ENCODE assay signal across 9 mouse cellular contexts in genomic region chr3:96556651-96557635, GRCm38 (mm10). TPM values are rescaled to one million over a fixed set of nuclear protein-coding genes. Genes with fewer than 3 reads are reported as not detected.
DNase-seq lines count a peak whose midpoint lies in the region; ATAC-seq and TF ChIP-seq lines count a peak whose summit lies in the region.
"Had no signal": no experiment of that assay in that cellular context is flagged by ENCODE, and none has a peak within 500 bp of the region (broad histone marks: within the 10 kb centered on the region; RNA-seq: fewer than 3 reads in every experiment).

No protein-coding gene starts in this region.

- WGBS in forebrain, embryonic 14.5 days, result 9% methylated on average over 22 of the region's 22 CpGs
- WGBS in midbrain, embryonic 12.5 days, result 14% methylated on average over 22 of the region's 22 CpGs

- 0 out of 2 replicates have a peak, but pooled peaks have one; percentile 0 for ATAC-seq in forebrain, embryonic 14.5 days
- ATAC-seq in midbrain, embryonic 12.5 days (ENCODE audit: low FRiP score, low read depth), result no peak

- H3K4me3 ChIP-seq in C2C12 (ENCODE audit: insufficient read depth, poor library complexity, severe bottlenecking) (peak overlapping the region; percentile 36), MEL (ENCODE audit: control insufficient read depth in 1 of 2, insufficient read depth in 1 of 2, low read depth in 2 of 2, low read length in 2 of 2) (peak overlapping the region; percentile 34 to 68)
- H3K4me3 ChIP-seq in forebrain, embryonic 14.5 days (ENCODE audit: low read depth, low read length), result peak overlapping the region; percentile 66
- H3K4me3 ChIP-seq in midbrain, embryonic 12.5 days, result peak overlapping the region; percentile 75

- no peaks in the 10 kb centered on the region for H3K9me3 ChIP-seq in MEL (replicated peaks; ENCODE audit: insufficient read depth, low read length)
- H3K9me3 ChIP-seq in forebrain, embryonic 14.5 days (replicated peaks; ENCODE audit: control insufficient read depth, low read length), result no peaks in the 10 kb centered on the region
- no peaks in the 10 kb centered on the region for H3K9me3 ChIP-seq in midbrain, embryonic 12.5 days

- H3K4me1 ChIP-seq in MEL (ENCODE audit: control insufficient read depth in 1 of 2, insufficient read depth in 2 of 2, low read length in 2 of 2), result peaks cover 17 to 39% of the 10 kb centered on the region in 2 experiments
- H3K4me1 ChIP-seq in forebrain, embryonic 14.5 days (ENCODE audit: control insufficient read depth, insufficient read depth, low read length), result peaks cover 40% of the 10 kb centered on the region
- H3K4me1 ChIP-seq in midbrain, embryonic 12.5 days, result peaks cover 51% of the 10 kb centered on the region

- H3K79me3 ChIP-seq in C2C12 (ENCODE audit: low read depth), result no peaks in the 10 kb centered on the region

- no peaks in the 10 kb centered on the region for H3K36me3 ChIP-seq in C2C12 (ENCODE audit: control insufficient read depth, insufficient read depth)
- H3K36me3 ChIP-seq in MEL (ENCODE audit: control insufficient read depth in 1 of 2, insufficient read depth in 2 of 2, low read length in 2 of 2), result peaks cover 11 to 44% of the 10 kb centered on the region in 2 experiments
- H3K36me3 ChIP-seq in forebrain, embryonic 14.5 days (ENCODE audit: control insufficient read depth, insufficient read depth, low read length), result peaks cover 22% of the 10 kb centered on the region
- H3K36me3 ChIP-seq in midbrain, embryonic 12.5 days, result peaks cover 23% of the 10 kb centered on the region

- TF ChIP-seq POLR2A in MEL (IDR thresholded peaks at IDR 0.05; ENCODE audit: control insufficient read depth in 1 of 2, insufficient read depth in 1 of 2, low read depth in 1 of 2, low read length in 2 of 2, poor library complexity in 1 of 2), result no peak

- peak overlapping the region; percentile 34 for H3ac ChIP-seq in C2C12 (ENCODE audit: control insufficient read depth, insufficient read length, low read depth)

- peak; percentile 92 for DNase-seq in MEL (ENCODE audit: low read depth, low spot score)
- no peak for DNase-seq in forebrain, embryonic 14.5 days (ENCODE audit: low spot score)
- peak; percentile 18 for DNase-seq in kidney, adult 18-20 months
- peak; percentile 67 for DNase-seq in thymus, postnatal 25 days
- no peak for DNase-seq in urinary bladder, adult 18-20 months (ENCODE audit: low spot score in 2 of 2)
- DNase-seq in layer of hippocampus, adult 11-12 months (ENCODE audit: low spot score), result no peak

- TF ChIP-seq EP300 in MEL (IDR thresholded peaks at IDR 0.05; ENCODE audit: low read depth in 1 of 2, low read length in 2 of 2), result no peak

- H3K4me2 ChIP-seq in forebrain, embryonic 14.5 days (ENCODE audit: low read length), result peak overlapping the region; percentile 80
- H3K4me2 ChIP-seq in midbrain, embryonic 12.5 days (replicated peaks), result peak overlapping the region; percentile 83

- H3K9ac ChIP-seq in MEL (ENCODE audit: control insufficient read depth, low read depth, low read length, poor library complexity, severe bottlenecking), result peak overlapping the region; percentile 86
- peak overlapping the region; percentile 69 for H3K9ac ChIP-seq in forebrain, embryonic 14.5 days (ENCODE audit: low read length)
- peak overlapping the region; percentile 57 for H3K9ac ChIP-seq in midbrain, embryonic 12.5 days (replicated peaks)

- no peak for TF ChIP-seq RAD21 in MEL (IDR thresholded peaks at IDR 0.05; ENCODE audit: low read depth, low read length)

- H3K27me3 ChIP-seq in C2C12 (ENCODE audit: control insufficient read depth, insufficient read depth, insufficient read length) (no peaks in the 10 kb centered on the region), MEL (ENCODE audit: control insufficient read depth in 1 of 2, insufficient read depth in 2 of 2, low read length in 2 of 2) (no peaks in the 10 kb centered on the region)
- H3K27me3 ChIP-seq in forebrain, embryonic 14.5 days (replicated peaks; ENCODE audit: control insufficient read depth, insufficient read depth, low read length), result no peaks in the 10 kb centered on the region
- no peaks in the 10 kb centered on the region for H3K27me3 ChIP-seq in midbrain, embryonic 12.5 days

- no peak for TF ChIP-seq CTCF in C2C12 (IDR thresholded peaks at IDR 0.05; ENCODE audit: control insufficient read depth, insufficient read depth, insufficient read length)
- TF ChIP-seq CTCF in MEL (IDR thresholded peaks at IDR 0.05 in 2 of 3, conservative IDR thresholded peaks at IDR 0.05 in 1 of 3; ENCODE audit: control insufficient read depth in 1 of 3, insufficient read depth in 1 of 3, low read depth in 2 of 3, low read length in 3 of 3, poor library complexity in 1 of 3, severe bottlenecking in 1 of 3), result no peak

- H3K27ac ChIP-seq in MEL (ENCODE audit: control insufficient read depth, low read depth, low read length), result peak overlapping the region; percentile 98
- H3K27ac ChIP-seq in forebrain, embryonic 14.5 days (ENCODE audit: low read depth, low read length), result peak overlapping the region; percentile 73
- H3K27ac ChIP-seq in midbrain, embryonic 12.5 days (replicated peaks), result peak overlapping the region; percentile 62

- H3K79me2 ChIP-seq in C2C12 (ENCODE audit: control insufficient read depth, insufficient read depth), result no peaks in the 10 kb centered on the region
- peaks cover 45% of the 10 kb centered on the region for H3K79me2 ChIP-seq in MEL (ENCODE audit: control insufficient read depth, insufficient read depth, low read length, poor library complexity)

TF ChIP-seq in C2C12, 6 proteins besides CTCF, POLR2A, EP300 and RAD21:
- TF ChIP-seq MYOD1 (IDR thresholded peaks at IDR 0.05; ENCODE audit: control insufficient read depth, insufficient read length, low read depth) (no peak), MAX (IDR thresholded peaks at IDR 0.05) (no peak), MYOG (IDR thresholded peaks at IDR 0.05; ENCODE audit: control insufficient read depth, extremely low read depth, insufficient read length) (no peak), CEBPB (IDR thresholded peaks at IDR 0.05; ENCODE audit: low read depth) (no peak), FOSL1 (IDR thresholded peaks at IDR 0.05; ENCODE audit: insufficient read depth, low read length, poor library complexity, severe bottlenecking) (no peak), USF1 (IDR thresholded peaks at IDR 0.05; ENCODE audit: low read depth) (no peak)

TF ChIP-seq in MEL, 35 proteins besides CTCF, POLR2A, EP300 and RAD21:
- TF ChIP-seq ELF1 (IDR thresholded peaks at IDR 0.05; ENCODE audit: low read depth, low read length) (no peak), POLR2AphosphoS5 (IDR thresholded peaks at IDR 0.05; ENCODE audit: borderline replicate concordance, low read depth, low read length) (0 out of 2 replicates have a peak, but pooled peaks have one; percentile 75)

RNA-seq across cellular contexts. Expression of gene Txnip, which starts 0.8 kb away (rescaled TPM):
- 1.2 TPM for polyA plus RNA-seq in C2C12 (2012; fragmentation: generic; extraction: Trizol)
- 183 and 191 TPM in 2 replicates for total RNA-seq in MEL (2012; rRNA removed)
- polyA plus RNA-seq in MEL (2012; ENCODE audit: insufficient read depth in 1 of 2, insufficient read length in 2 of 2, low read depth in 1 of 2, low replicate concordance in 2 of 2, missing spikeins in 1 of 2), result 1,000 to 10,000 TPM in 1 of 2 experiments, 100 to 1,000 TPM in 1; 237 to 1,680 TPM
- polyA plus RNA-seq in forebrain, embryonic 14.5 days (2014; fragmentation: Nextera tagmentation; extraction: Ambion mirVana), result 60.7 and 79.0 TPM in 2 replicates
- 52.7 and 53.6 TPM in 2 replicates for polyA plus RNA-seq in midbrain, embryonic 12.5 days (2016; fragmentation: Nextera tagmentation; extraction: Ambion mirVana)

RNA-seq across cellular contexts. Expression of gene Gm16253, which starts 19.8 kb away (rescaled TPM):
- 0.20 TPM for polyA plus RNA-seq in C2C12 (2012; fragmentation: generic; extraction: Trizol)
- not detected in 2 replicates for total RNA-seq in MEL (2012; rRNA removed)
- 1 to 10 TPM in 1 of 2 experiments, not detected in 1; 1.4 TPM for polyA plus RNA-seq in MEL (2012; ENCODE audit: insufficient read depth in 1 of 2, insufficient read length in 2 of 2, low read depth in 1 of 2, low replicate concordance in 2 of 2, missing spikeins in 1 of 2)
- 0.45 TPM in 1 of 2 replicates, not detected in the other for polyA plus RNA-seq in forebrain, embryonic 14.5 days (2014; fragmentation: Nextera tagmentation; extraction: Ambion mirVana)
- 1.6 and 2.0 TPM in 2 replicates for polyA plus RNA-seq in midbrain, embryonic 12.5 days (2016; fragmentation: Nextera tagmentation; extraction: Ambion mirVana)
- polyA plus RNA-seq: gonadal fat pad, adult 2 months had no signal

RNA-seq across cellular contexts. Expression of gene Hfe2, which starts 32.0 kb away (rescaled TPM):
- 0.23 TPM for polyA plus RNA-seq in C2C12 (2012; fragmentation: generic; extraction: Trizol)
- not detected in 2 replicates for total RNA-seq in MEL (2012; rRNA removed)
- polyA plus RNA-seq in MEL (2012; ENCODE audit: insufficient read depth in 1 of 2, insufficient read length in 2 of 2, low read depth in 1 of 2, low replicate concordance in 2 of 2, missing spikeins in 1 of 2), result not detected
- polyA plus RNA-seq in forebrain, embryonic 14.5 days (2014; fragmentation: Nextera tagmentation; extraction: Ambion mirVana), result 0.41 and 0.52 TPM in 2 replicates
- 0.89 and 1.0 TPM in 2 replicates for polyA plus RNA-seq in midbrain, embryonic 12.5 days (2016; fragmentation: Nextera tagmentation; extraction: Ambion mirVana)

RNA-seq across cellular contexts. Expression of gene Polr3gl, which starts 37.0 kb away (rescaled TPM):
- 6.2 TPM for polyA plus RNA-seq in C2C12 (2012; fragmentation: generic; extraction: Trizol)
- 26.4 and 31.1 TPM in 2 replicates for total RNA-seq in MEL (2012; rRNA removed)
- 10 to 100 TPM in 1 of 2 experiments, not detected in 1; 39.8 TPM for polyA plus RNA-seq in MEL (2012; ENCODE audit: insufficient read depth in 1 of 2, insufficient read length in 2 of 2, low read depth in 1 of 2, low replicate concordance in 2 of 2, missing spikeins in 1 of 2)
- polyA plus RNA-seq in forebrain, embryonic 14.5 days (2014; fragmentation: Nextera tagmentation; extraction: Ambion mirVana), result 8.0 and 8.2 TPM in 2 replicates
- 35.8 and 44.3 TPM in 2 replicates for polyA plus RNA-seq in midbrain, embryonic 12.5 days (2016; fragmentation: Nextera tagmentation; extraction: Ambion mirVana)

RNA-seq across cellular contexts. Expression of gene Ankrd34a, which starts 39.5 kb away (rescaled TPM):
- 3.7 TPM for polyA plus RNA-seq in C2C12 (2012; fragmentation: generic; extraction: Trizol)
- 0.15 and 0.16 TPM in 2 replicates for total RNA-seq in MEL (2012; rRNA removed)
- under 1 TPM in 1 of 2 experiments, not detected in 1; 0.78 TPM for polyA plus RNA-seq in MEL (2012; ENCODE audit: insufficient read depth in 1 of 2, insufficient read length in 2 of 2, low read depth in 1 of 2, low replicate concordance in 2 of 2, missing spikeins in 1 of 2)
- polyA plus RNA-seq in forebrain, embryonic 14.5 days (2014; fragmentation: Nextera tagmentation; extraction: Ambion mirVana), result 11.8 and 14.9 TPM in 2 replicates
- polyA plus RNA-seq in midbrain, embryonic 12.5 days (2016; fragmentation: Nextera tagmentation; extraction: Ambion mirVana), result 2.6 and 2.7 TPM in 2 replicates

Comparison
In these comparisons a context has a peak if more than half of its experiments do, and no peak if none do; other contexts are left out.
1. DNase-seq: peak in MEL (single experiment), kidney, adult 18-20 months (single experiment) and thymus, postnatal 25 days (single experiment); none in forebrain, embryonic 14.5 days (single experiment), urinary bladder, adult 18-20 months (0 of 2) and layer of hippocampus, adult 11-12 months (single experiment).
2. RNA of gene Txnip, which starts 0.8 kb away (polyA plus RNA-seq): 237 to 1,680 TPM in MEL, 60.7 to 79.0 TPM in forebrain, embryonic 14.5 days and 52.7 to 53.6 TPM in midbrain, embryonic 12.5 days; 1.2 TPM in C2C12 (single experiment); every median in the first group is over 10 times any median in the second.
3. Peak in every context shown above with its lines, with median percentiles within 50 percentile points of each other: H3K4me3 ChIP-seq, H3K27ac ChIP-seq and H3K9ac ChIP-seq.